Mouse (Mus musculus) adrenal gland, adult 18-20 months (tissue): ENCODE measurements around the gene Psmd11. TPM values are rescaled to one million over a fixed set of nuclear protein-coding genes. Genes with fewer than 3 reads are reported as not detected.

ENCODE experiments used
- DNase-seq, 2 experiments: peaks; one replicate each; pipeline ENCODE4 v3.0.0; 2021 to 2022; ENCODE audit warnings: low spot score in 2 of 2
- total RNA-seq, 2 experiments: library from RNA; stranded (reverse); gene quantifications; 1 replicate in 1 of 2; 2 replicates in 1 of 2; pipeline ENCODE4 v1.2.3; 2021

Psmd11 gene
- total RNA-seq, 2 experiments from 2014 or later: 142 to 151 TPM

DNA sequence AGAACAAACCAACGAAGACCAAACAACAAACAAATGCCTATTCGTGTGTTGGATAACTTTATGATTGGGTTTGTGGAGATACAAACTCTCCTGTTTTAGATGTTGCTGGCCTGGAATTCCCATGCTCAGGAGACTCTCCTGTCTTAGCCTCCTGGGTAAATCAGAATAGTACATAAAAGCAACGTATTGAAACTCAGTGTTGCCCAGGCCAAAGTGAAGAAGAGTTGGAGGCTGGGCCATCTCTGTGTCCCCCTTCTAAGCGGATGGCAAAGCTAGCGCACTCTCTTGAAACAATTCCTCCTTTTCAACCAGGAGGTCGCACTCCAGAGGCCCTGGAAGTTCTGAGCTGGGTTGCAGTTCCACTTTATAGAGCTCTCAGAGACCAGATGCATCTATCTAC is 74.9 kb downstream of the Psmd11 start:
- no peak for DNase-seq

- DNase-seq: no peak
Measured at GRCm38 (mm10) chr11:80503726-80504452, 75.5 kb downstream of the Psmd11 start.

DNA sequence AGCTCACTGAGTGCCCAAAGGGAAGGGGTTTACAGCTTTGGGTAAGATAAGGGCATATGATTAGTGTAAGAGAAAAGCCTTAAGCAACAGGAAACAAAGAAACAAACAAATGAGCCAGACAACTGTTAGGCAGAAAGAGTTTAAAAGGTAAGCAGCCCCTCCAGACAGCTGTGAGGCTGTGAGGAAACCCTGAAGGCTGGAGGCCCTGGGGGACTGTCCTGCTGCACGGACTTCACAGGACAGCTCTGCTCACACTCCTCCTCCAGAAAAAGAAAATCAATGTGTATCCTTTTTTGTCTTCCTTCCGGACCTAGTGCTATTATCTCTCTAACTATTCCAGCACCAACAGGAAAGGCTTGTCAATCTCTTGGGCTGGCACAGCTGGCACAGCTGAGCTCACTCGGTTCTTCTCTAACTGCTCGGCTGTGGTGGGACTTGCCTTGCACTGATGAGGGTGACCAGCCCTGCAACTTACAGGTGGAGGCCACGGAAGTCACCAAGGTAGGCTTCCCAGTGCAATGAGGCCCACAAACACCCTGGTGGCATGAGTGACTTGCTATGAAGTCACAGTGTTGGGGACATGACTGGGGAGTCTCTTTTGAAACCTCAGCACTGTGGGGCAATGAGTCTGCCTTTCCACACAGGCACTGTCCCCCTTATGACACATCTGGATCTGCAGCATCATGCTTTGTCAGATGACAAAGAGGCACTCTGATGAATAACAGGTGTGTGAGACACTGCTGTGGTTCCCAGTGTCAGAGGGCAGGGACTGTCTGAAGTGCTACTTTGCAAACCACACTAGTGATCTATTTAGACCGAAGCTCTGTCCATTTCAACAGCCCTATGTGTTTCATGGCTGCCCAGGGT is 76.3 kb downstream of the Psmd11 start:
- DNase-seq: no peak

GRCm38 (mm10) chr11:80505581-80505980 is 77.2 kb downstream of the Psmd11 start:
- no peak for DNase-seq

GRCm38 (mm10) chr11:80506483-80506882 is 78.1 kb downstream of the Psmd11 start:
- DNase-seq: no peak

GRCm38 (mm10) chr11:80507791-80508190 is 79.4 kb downstream of the Psmd11 start:
- DNase-seq: no peak

- DNase-seq: no peak
Measured at GRCm38 (mm10) chr11:80508361-80509175, 80.2 kb downstream of the Psmd11 start.

GRCm38 (mm10) chr11:80509176-80509506 is 80.7 kb downstream of the Psmd11 start:
- no peak for DNase-seq

DNA sequence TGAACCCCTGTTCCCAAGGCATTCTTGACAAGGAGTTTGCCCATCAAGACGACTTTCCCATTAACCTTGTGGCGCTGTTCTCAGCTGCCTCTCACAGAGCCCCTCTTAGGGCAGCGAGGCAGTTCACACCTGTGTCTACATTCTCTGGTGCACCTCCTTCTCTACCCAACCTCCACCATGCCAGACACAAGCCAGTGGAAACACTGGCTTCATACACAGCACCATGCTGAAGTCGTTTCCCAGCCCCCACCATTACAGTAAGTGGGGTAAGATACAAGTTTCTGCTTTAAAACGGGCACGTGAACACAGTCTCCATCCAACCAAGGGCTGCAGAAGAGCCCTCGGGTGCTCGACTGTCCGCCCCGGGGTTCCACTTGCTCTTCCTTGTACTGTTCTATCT is 81.7 kb downstream of the Psmd11 start:
- DNase-seq: no peak

DNA sequence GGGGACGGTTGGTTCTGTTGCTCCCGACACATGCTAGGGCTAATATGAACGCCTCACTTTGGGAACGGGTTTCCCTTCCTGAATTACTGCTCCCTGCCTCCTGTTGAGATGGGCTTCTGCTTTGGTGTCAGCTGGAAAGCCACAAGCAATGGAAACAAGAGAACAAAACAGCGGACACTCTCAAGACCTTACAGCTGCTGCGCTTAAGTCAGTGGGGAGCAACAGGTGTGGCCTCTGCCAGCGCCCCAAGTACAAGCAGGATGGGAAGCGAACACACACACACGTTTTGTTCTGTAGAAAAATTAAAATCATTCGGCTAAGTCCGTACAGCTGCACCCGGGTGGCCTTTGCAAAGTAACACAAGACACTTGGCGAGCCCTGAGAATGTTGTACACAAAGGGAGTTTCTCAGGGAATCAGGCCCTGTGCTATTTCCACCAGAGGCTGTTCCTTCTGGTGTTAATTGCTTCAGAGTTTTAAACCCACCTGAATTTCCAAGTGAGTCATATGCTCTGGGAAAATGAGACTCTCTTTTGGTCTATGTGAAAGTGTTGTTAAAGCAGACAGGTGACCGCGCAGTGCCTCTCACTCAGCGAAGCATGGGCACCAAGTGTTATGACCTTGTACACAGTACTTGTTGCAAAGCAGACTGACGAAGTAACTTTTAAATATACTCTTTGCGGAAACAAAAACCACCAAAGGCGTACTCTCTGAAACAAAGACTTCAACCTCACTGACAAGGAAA is 84.1 kb downstream of the Psmd11 start:
- no peak for DNase-seq

DNA sequence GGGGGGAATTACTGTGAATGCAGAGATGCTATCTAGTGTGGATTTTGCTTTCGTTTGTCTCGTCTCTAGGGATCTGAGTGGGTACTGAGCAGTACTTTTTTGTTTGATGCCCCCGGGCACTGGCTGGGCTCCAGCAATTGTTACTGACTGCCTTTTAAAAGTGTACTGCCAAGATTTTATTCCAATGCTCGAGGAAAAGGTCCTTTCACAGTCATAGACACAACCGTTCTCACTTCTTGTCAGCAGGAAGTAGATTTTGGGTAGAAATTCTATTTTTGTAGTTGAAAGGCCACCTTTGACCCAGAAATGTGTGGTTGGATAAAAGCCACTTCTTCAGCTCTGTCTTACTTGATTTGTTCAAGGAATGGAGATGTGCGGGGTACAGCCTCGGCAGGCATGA is 85.4 kb downstream of the Psmd11 start:
- no peak for DNase-seq

DNA sequence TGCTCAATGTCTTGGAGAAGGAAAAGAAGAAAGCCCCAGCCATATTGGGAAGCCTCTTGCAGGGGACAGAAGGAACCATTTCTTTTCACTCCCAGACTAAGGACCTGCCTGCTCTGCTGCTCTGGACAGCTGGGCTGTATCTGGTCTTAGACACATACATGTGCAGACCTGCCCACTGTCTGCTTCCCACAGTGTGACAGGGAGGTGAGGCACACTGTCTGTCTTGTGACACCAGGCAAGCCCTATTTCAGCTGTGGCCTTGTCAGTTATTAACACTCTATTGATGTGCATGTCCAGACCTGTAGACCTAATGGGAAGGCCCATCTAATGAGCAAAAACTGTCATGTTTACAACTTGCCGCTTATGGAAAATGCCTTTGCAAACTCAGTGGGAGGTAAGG is 86.9 kb downstream of the Psmd11 start:
- no peak for DNase-seq

- no peak for DNase-seq
Measured at GRCm38 (mm10) chr11:80515895-80516294, 87.5 kb downstream of the Psmd11 start.

- DNase-seq: no peak
Measured at GRCm38 (mm10) chr11:80518421-80519367, 90.3 kb downstream of the Psmd11 start.

- no peak for DNase-seq
Measured at GRCm38 (mm10) chr11:80521148-80521547, 92.7 kb downstream of the Psmd11 start.

Other genes starting within 250 kb of the Psmd11 start
- gene Rnf135, start 244.8 kb upstream of the Psmd11 start, total RNA-seq: 1 to 10 TPM; 5.9 to 9.1 TPM
- 10 to 100 TPM; 54.4 to 71.5 TPM for gene Rhot1, start 219.6 kb upstream of the Psmd11 start, total RNA-seq
- 1 to 10 TPM; 2.5 to 3.8 TPM for gene Rhbdl3, start 127.7 kb upstream of the Psmd11 start, total RNA-seq
- 10 to 100 TPM; 13.6 to 15.9 TPM for gene 5730455P16Rik, start 50.6 kb upstream of the Psmd11 start, total RNA-seq
- gene Zfp207, start 45.3 kb upstream of the Psmd11 start, total RNA-seq: 100 to 1,000 TPM; 115 to 123 TPM
- gene Cdk5r1, start 48.4 kb downstream of the Psmd11 start, total RNA-seq: 1 to 10 TPM; 1.5 to 2.0 TPM